Mouse (Mus musculus): Measurements from ENCODE around the gene Prr3. TPM values are rescaled to one million over a fixed set of nuclear protein-coding genes. Genes with fewer than 3 reads are reported as not detected.

The Prr3 gene
- polyA plus RNA-seq, 1 experiment from 2014 or later, result 30.8 TPM

- 81% methylated on average over 6 of the region's 6 CpGs for WGBS
- no peaks in the 10 kb centered on the region for H3K27me3 ChIP-seq (ENCODE audit: insufficient read depth, low read length)
- no peak for TF ChIP-seq CTCF (IDR thresholded peaks at IDR 0.05; ENCODE audit: low read depth)
Observed at GRCm38 (mm10) chr17:36022922-36023321, 42.9 kb upstream of the Prr3 start.

GRCm38 (mm10) chr17:36022098-36022497 lies 42.1 kb upstream of the Prr3 start:
- no peak for TF ChIP-seq CTCF (IDR thresholded peaks at IDR 0.05; ENCODE audit: low read depth)
- no peaks in the 10 kb centered on the region for H3K27me3 ChIP-seq (ENCODE audit: insufficient read depth, low read length)
- H3K27ac ChIP-seq (ENCODE audit: low read depth), result no peak overlapping the region
- no peak overlapping the region for H3K9ac ChIP-seq
- WGBS, result 93% methylated on average over 9 of the region's 9 CpGs
- H3K4me3 ChIP-seq (ENCODE audit: low read depth, low read length), result no peak overlapping the region
- H3K4me1 ChIP-seq (ENCODE audit: insufficient read depth), result 0 out of 2 replicates have a peak, but pooled peaks cover 12% of the 10 kb centered on the region
- no peaks in the 10 kb centered on the region for H3K36me3 ChIP-seq (ENCODE audit: insufficient read depth)
- H3K4me2 ChIP-seq, result no peak overlapping the region
- ATAC-seq (ENCODE audit: insufficient read depth) (no peak), DNase-seq (no peak)
- H3K9me3 ChIP-seq (ENCODE audit: low read depth, low read length), result no peaks in the 10 kb centered on the region

More at GRCm38 (mm10) chr17:36022922-36023321, 42.9 kb upstream of the Prr3 start:
- no peak for DNase-seq
- Histone ChIP-seq H3K4me1 (ENCODE audit: insufficient read depth) (0 out of 2 replicates have a peak, but pooled peaks cover 12% of the 10 kb centered on the region), H3K4me2 (no peak overlapping the region), H3K36me3 (ENCODE audit: insufficient read depth) (no peaks in the 10 kb centered on the region), H3K4me3 (ENCODE audit: low read depth, low read length) (no peak overlapping the region), H3K27ac (ENCODE audit: low read depth) (peak overlapping the region; percentile 18; the same call in 1 of the 2 replicates), H3K9ac (no peak overlapping the region), H3K9me3 (ENCODE audit: low read depth, low read length) (no peaks in the 10 kb centered on the region)
- ATAC-seq (ENCODE audit: insufficient read depth), result no peak

GRCm38 (mm10) chr17:36021309-36021708 lies 41.3 kb upstream of the Prr3 start:
- no peak overlapping the region for H3K9ac ChIP-seq
- no peaks in the 10 kb centered on the region for H3K9me3 ChIP-seq (ENCODE audit: low read depth, low read length)
- 93% methylated on average over 1 of the region's 1 CpGs for WGBS
- no peak overlapping the region for H3K27ac ChIP-seq (ENCODE audit: low read depth)
- no peak for DNase-seq
- 0 out of 2 replicates have a peak, but pooled peaks cover 12% of the 10 kb centered on the region for H3K4me1 ChIP-seq (ENCODE audit: insufficient read depth)
- no peak for TF ChIP-seq CTCF (IDR thresholded peaks at IDR 0.05; ENCODE audit: low read depth)
- ATAC-seq (ENCODE audit: insufficient read depth), result no peak
- H3K36me3 ChIP-seq (ENCODE audit: insufficient read depth), result no peaks in the 10 kb centered on the region
- H3K4me2 ChIP-seq, result peak overlapping the region; percentile 45; the same call in 1 of the 2 replicates
- H3K27me3 ChIP-seq (ENCODE audit: insufficient read depth, low read length), result no peaks in the 10 kb centered on the region
- H3K4me3 ChIP-seq (ENCODE audit: low read depth, low read length), result no peak overlapping the region

GRCm38 (mm10) chr17:36020191-36021073 lies 40.4 kb upstream of the Prr3 start, which contains the start of gene H2-T24:
Gene H2-T24, minus strand, starts transcription at chr17:36020560.
- peak; percentile 74 for DNase-seq
- H3K9ac ChIP-seq, result no peak within 1 kb of the TSS
- peak within 1 kb of the TSS; percentile 18 for H3K4me3 ChIP-seq (ENCODE audit: low read depth, low read length)
- peak; percentile 62 for ATAC-seq (ENCODE audit: insufficient read depth)
- peak within 1 kb of the TSS; percentile 46 for H3K27ac ChIP-seq (ENCODE audit: low read depth)
- 0 out of 2 replicates have a peak, but pooled peaks cover 12% of the 10 kb centered on the region for H3K4me1 ChIP-seq (ENCODE audit: insufficient read depth)
- no peaks in the 10 kb centered on the region for H3K27me3 ChIP-seq (ENCODE audit: insufficient read depth, low read length)
- TF ChIP-seq CTCF (IDR thresholded peaks at IDR 0.05; ENCODE audit: low read depth), result peak; percentile 46; the same call in 1 of the 2 replicates
- H3K36me3 ChIP-seq (ENCODE audit: insufficient read depth), result no peaks in the 10 kb centered on the region
- H3K9me3 ChIP-seq (ENCODE audit: low read depth, low read length), result no peaks in the 10 kb centered on the region
- 32% methylated on average over 15 of the region's 15 CpGs for WGBS
- H3K4me2 ChIP-seq, result peak within 1 kb of the TSS; percentile 45

- WGBS, result 68% methylated on average over 3 of the region's 3 CpGs
- no peak for ATAC-seq (ENCODE audit: insufficient read depth)
Observed at GRCm38 (mm10) chr17:36019519-36019918, 39.5 kb upstream of the Prr3 start.

GRCm38 (mm10) chr17:36018979-36019378 lies 38.9 kb upstream of the Prr3 start:
- Histone ChIP-seq H3K4me1 (ENCODE audit: insufficient read depth) (0 out of 2 replicates have a peak, but pooled peaks cover 12% of the 10 kb centered on the region), H3K4me2 (no peak overlapping the region), H3K36me3 (ENCODE audit: insufficient read depth) (peaks cover 4% of the 10 kb centered on the region; the same call in 1 of the 2 replicates), H3K9ac (no peak overlapping the region), H3K27me3 (ENCODE audit: insufficient read depth, low read length) (no peaks in the 10 kb centered on the region), H3K9me3 (ENCODE audit: low read depth, low read length) (no peaks in the 10 kb centered on the region), H3K27ac (ENCODE audit: low read depth) (no peak overlapping the region), H3K4me3 (ENCODE audit: low read depth, low read length) (no peak overlapping the region)
- ATAC-seq (ENCODE audit: insufficient read depth), result no peak
- TF ChIP-seq CTCF (IDR thresholded peaks at IDR 0.05; ENCODE audit: low read depth), result no peak
- DNase-seq, result no peak
- WGBS, result 61% methylated on average over 2 of the region's 2 CpGs

More at GRCm38 (mm10) chr17:36019519-36019918, 39.5 kb upstream of the Prr3 start:
- no peak for TF ChIP-seq CTCF (IDR thresholded peaks at IDR 0.05; ENCODE audit: low read depth)
- Histone ChIP-seq H3K9ac (no peak overlapping the region), H3K4me3 (ENCODE audit: low read depth, low read length) (no peak overlapping the region), H3K9me3 (ENCODE audit: low read depth, low read length) (no peaks in the 10 kb centered on the region), H3K36me3 (ENCODE audit: insufficient read depth) (no peaks in the 10 kb centered on the region), H3K4me1 (ENCODE audit: insufficient read depth) (0 out of 2 replicates have a peak, but pooled peaks cover 12% of the 10 kb centered on the region), H3K27me3 (ENCODE audit: insufficient read depth, low read length) (no peaks in the 10 kb centered on the region), H3K27ac (ENCODE audit: low read depth) (no peak overlapping the region), H3K4me2 (no peak overlapping the region)
- DNase-seq, result no peak

- 78% methylated on average over 5 of the region's 5 CpGs for WGBS
- no peaks in the 10 kb centered on the region for H3K9me3 ChIP-seq (ENCODE audit: low read depth, low read length)
- no peak overlapping the region for H3K4me2 ChIP-seq
- ATAC-seq (ENCODE audit: insufficient read depth) (no peak), DNase-seq (no peak)
- no peak for TF ChIP-seq CTCF (IDR thresholded peaks at IDR 0.05; ENCODE audit: low read depth)
- H3K27ac ChIP-seq (ENCODE audit: low read depth), result no peak overlapping the region
- no peak overlapping the region for H3K4me3 ChIP-seq (ENCODE audit: low read depth, low read length)
- H3K9ac ChIP-seq, result no peak overlapping the region
- no peaks in the 10 kb centered on the region for H3K27me3 ChIP-seq (ENCODE audit: insufficient read depth, low read length)
- 0 out of 2 replicates have a peak, but pooled peaks cover 4% of the 10 kb centered on the region for H3K4me1 ChIP-seq (ENCODE audit: insufficient read depth)
- peaks cover 4% of the 10 kb centered on the region; the same call in 1 of the 2 replicates for H3K36me3 ChIP-seq (ENCODE audit: insufficient read depth)
Observed at GRCm38 (mm10) chr17:36017046-36017445, 37.0 kb upstream of the Prr3 start.
